11 mouse cellular contexts compared by ENCODE assay signal in genomic region chr15:95655860-95656259, GRCm38 (mm10). TPM values are rescaled to one million over a fixed set of nuclear protein-coding genes. Genes with fewer than 3 reads are reported as not detected.
DNase-seq lines count a peak whose midpoint lies in the region; ATAC-seq and TF ChIP-seq lines count a peak whose summit lies in the region.
"Had no signal": no experiment of that assay in that cellular context is flagged by ENCODE, and none has a peak within 500 bp of the region (broad histone marks: within the 10 kb centered on the region; RNA-seq: fewer than 3 reads in every experiment).

Dbx2 (minus strand) TSS chr15:95655960.

- WGBS in lung, embryonic 14.5 days: 74% methylated on average over 5 of the region's 5 CpGs
- 73% methylated on average over 5 of the region's 5 CpGs for WGBS in lung, adult 2 months
- 81% methylated on average over 5 of the region's 5 CpGs for WGBS in neural tube, embryonic 13.5 days

- no peaks in the 10 kb centered on the region; the same call in 1 of the 2 replicates for H3K4me1 ChIP-seq in lung, embryonic 14.5 days (ENCODE audit: insufficient read depth)
- no peaks in the 10 kb centered on the region for H3K4me1 ChIP-seq in lung, adult 2 months (ENCODE audit: control insufficient read depth, insufficient read depth, low read length)
- peaks cover 21% of the 10 kb centered on the region for H3K4me1 ChIP-seq in neural tube, embryonic 13.5 days (replicated peaks)

- no peak for ATAC-seq in lung, embryonic 14.5 days (ENCODE audit: insufficient read depth)
- no peak for ATAC-seq in neural tube, embryonic 13.5 days (ENCODE audit: low read depth)

- peaks cover 44% of the 10 kb centered on the region for H3K27me3 ChIP-seq in lung, embryonic 14.5 days (ENCODE audit: insufficient read depth, low read length)
- H3K27me3 ChIP-seq in neural tube, embryonic 13.5 days: peaks cover 96% of the 10 kb centered on the region

- H3K4me3 ChIP-seq in lung, embryonic 14.5 days (ENCODE audit: low read depth, low read length): 0 out of 2 replicates have a peak within 1 kb of the TSS, but pooled peaks have one; percentile 30
- no peak within 1 kb of the TSS for H3K4me3 ChIP-seq in lung, adult 2 months (replicated peaks; ENCODE audit: extremely low read depth, low read depth, low read length)
- H3K4me3 ChIP-seq in neural tube, embryonic 13.5 days: peak within 1 kb of the TSS; percentile 40; the same call in 1 of the 2 replicates

- TF ChIP-seq POLR2A in lung, adult 2 months (IDR thresholded peaks at IDR 0.05; ENCODE audit: borderline replicate concordance, extremely low read depth, low read depth, low read length): no peak

- no peaks in the 10 kb centered on the region for H3K36me3 ChIP-seq in lung, embryonic 14.5 days (ENCODE audit: insufficient read depth)
- H3K36me3 ChIP-seq in neural tube, embryonic 13.5 days: no peaks in the 10 kb centered on the region

- no peak within 1 kb of the TSS for H3K4me2 ChIP-seq in lung, embryonic 14.5 days
- peak within 1 kb of the TSS; percentile 61 for H3K4me2 ChIP-seq in neural tube, embryonic 13.5 days

- no peak within 1 kb of the TSS for H3K9ac ChIP-seq in lung, embryonic 14.5 days
- H3K9ac ChIP-seq in neural tube, embryonic 13.5 days: 0 out of 2 replicates have a peak within 1 kb of the TSS, but pooled peaks have one; percentile 64

- no peak for DNase-seq in frontal cortex, adult 2 months (ENCODE audit: extremely low spot score in 1 of 2, low spot score in 1 of 2)
- no peak for DNase-seq in frontal cortex, postnatal 36 days (ENCODE audit: low spot score in 2 of 2)
- DNase-seq in lung, embryonic 14.5 days: no peak
- no peak for DNase-seq in lung, adult 2 months
- DNase-seq in layer of hippocampus, postnatal 36 days: no peak
- no peak for DNase-seq in Muller cell, postnatal 12 days (ENCODE audit: inconsistent ontology term)
- no peak for DNase-seq in kidney, postnatal 25 days
- DNase-seq: heart, postnatal 36 days; thymus, postnatal 25 days had no signal

- no peaks in the 10 kb centered on the region for H3K9me3 ChIP-seq in lung, embryonic 14.5 days (ENCODE audit: low read depth, low read length)
- no peaks in the 10 kb centered on the region for H3K9me3 ChIP-seq in neural tube, embryonic 13.5 days

- no peak for TF ChIP-seq CTCF in lung, embryonic 14.5 days (IDR thresholded peaks at IDR 0.05; ENCODE audit: low read depth)
- TF ChIP-seq CTCF in lung, adult 2 months (IDR thresholded peaks at IDR 0.05; ENCODE audit: insufficient read depth, low read length): no peak

- H3K27ac ChIP-seq in lung, embryonic 14.5 days (ENCODE audit: low read depth): no peak within 1 kb of the TSS
- H3K27ac ChIP-seq in neural tube, embryonic 13.5 days (replicated peaks): no peak within 1 kb of the TSS
- H3K27ac ChIP-seq: macrophage had no signal

RNA-seq across cellular contexts. Expression of gene Dbx2, which starts in this region (rescaled TPM):
- polyA plus RNA-seq in frontal cortex, adult 2 months (2012; rRNA removed): 26.0 and 30.8 TPM in 2 replicates
- polyA plus RNA-seq in lung, embryonic 14.5 days (2014; fragmentation: Nextera tagmentation; extraction: Ambion mirVana): not detected in 2 replicates
- not detected in 2 replicates for polyA plus RNA-seq in lung, adult 2 months (2012; rRNA removed)
- total RNA-seq in layer of hippocampus, postnatal 36 days (2021): 10 to 100 TPM; 26.8 to 41.9 TPM
- polyA plus RNA-seq in neural tube, embryonic 13.5 days (2015; fragmentation: Nextera tagmentation; extraction: Ambion mirVana): 6.2 and 6.6 TPM in 2 replicates
- total RNA-seq: heart, postnatal 36 days had no signal
- polyA plus RNA-seq: macrophage had no signal
